In genomic region chr2:80884231-80884630, GRCm38 (mm10) we compare ENCODE assay signal across 16 mouse cellular contexts.
"Had no signal": no experiment of that assay in that cellular context is flagged by ENCODE, and none has a peak within 500 bp of the region (broad histone marks: within the 10 kb centered on the region; RNA-seq: fewer than 3 reads in every experiment).

No protein-coding gene starts in this region.

- H3K4me3 ChIP-seq: neural tube, embryonic 13.5 days; neural tube, embryonic 15.5 days; stomach, embryonic 15.5 days had no signal

- H3K9ac ChIP-seq: neural tube, embryonic 13.5 days; neural tube, embryonic 15.5 days; stomach, embryonic 15.5 days had no signal

- H3K9me3 ChIP-seq: neural tube, embryonic 13.5 days; neural tube, embryonic 15.5 days; stomach, embryonic 15.5 days had no signal

- H3K4me2 ChIP-seq: neural tube, embryonic 13.5 days; neural tube, embryonic 15.5 days; stomach, embryonic 15.5 days had no signal

- H3K27me3 ChIP-seq: neural tube, embryonic 13.5 days; neural tube, embryonic 15.5 days; stomach, embryonic 15.5 days had no signal

- H3K36me3 ChIP-seq: neural tube, embryonic 13.5 days; neural tube, embryonic 15.5 days; stomach, embryonic 15.5 days had no signal

- H3K4me1 ChIP-seq: neural tube, embryonic 13.5 days; neural tube, embryonic 15.5 days; stomach, embryonic 15.5 days had no signal

- DNase-seq: retina, postnatal 1 day; right cerebral cortex, adult 18-20 months; right cerebral cortex, postnatal 14 days; right cerebral cortex, postnatal 25 days; right cerebral cortex, postnatal 4 days; spleen, adult 18-20 months; thymus, adult 18-20 months; thymus, adult 2 months; thymus, postnatal 14 days; thymus, postnatal 25 days; thymus, postnatal 36 days; thymus, postnatal 4 days had no signal

- H3K27ac ChIP-seq: neural tube, embryonic 13.5 days; neural tube, embryonic 15.5 days; stomach, embryonic 15.5 days; stomach, postnatal 0 days had no signal
